Mouse (Mus musculus) lung, postnatal 25 days (tissue): Measurements from ENCODE around the gene Ufc1.
A peak's percentile ranks its signal among the peaks of the same experiment; 100 is the strongest.

Experiments used
- DNase-seq: peaks from one replicate; pipeline ENCODE4 v3.0.0; 2022; ENCODE audit warnings: low spot score

The Ufc1 gene

DNA sequence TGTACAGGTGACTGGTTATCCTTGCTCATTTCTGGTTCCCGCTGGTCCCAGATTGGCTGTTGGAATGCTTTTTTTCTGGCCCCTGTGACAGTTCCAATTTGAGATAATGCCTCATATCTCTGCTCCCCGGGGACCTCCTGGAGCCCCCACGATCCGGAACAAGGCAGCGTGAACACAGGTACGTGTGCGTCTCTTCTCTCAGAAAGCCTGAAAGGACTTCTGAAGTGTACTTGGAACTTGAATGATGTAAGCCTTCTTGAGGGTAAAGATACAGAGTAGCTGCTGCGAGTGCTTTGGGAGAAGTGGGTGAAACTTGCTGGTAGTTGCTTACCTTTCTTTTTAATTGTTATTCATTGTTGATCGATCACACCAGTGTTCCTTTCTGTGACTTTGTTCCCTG, 23.6 kb downstream of the Ufc1 start:
- DNase-seq = peak; percentile 71

DNA sequence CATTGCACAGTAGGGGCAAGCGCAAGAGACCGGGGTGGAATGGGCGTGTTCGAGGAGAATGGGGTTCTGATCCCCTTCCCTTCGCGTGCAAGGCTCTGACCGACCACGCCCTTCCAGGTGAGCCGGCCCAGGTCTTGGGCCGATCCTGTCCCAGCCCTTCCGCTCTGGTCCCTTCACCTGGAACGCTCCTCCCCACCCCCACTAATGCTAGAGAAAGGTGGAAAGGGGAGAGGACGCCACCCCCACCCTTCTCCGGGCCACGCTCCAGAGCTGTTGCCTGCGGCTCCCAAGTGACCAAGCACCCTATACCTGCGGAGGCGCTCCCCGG, 24.3 kb downstream of the Ufc1 start:
- peak; percentile 68 for DNase-seq

DNA sequence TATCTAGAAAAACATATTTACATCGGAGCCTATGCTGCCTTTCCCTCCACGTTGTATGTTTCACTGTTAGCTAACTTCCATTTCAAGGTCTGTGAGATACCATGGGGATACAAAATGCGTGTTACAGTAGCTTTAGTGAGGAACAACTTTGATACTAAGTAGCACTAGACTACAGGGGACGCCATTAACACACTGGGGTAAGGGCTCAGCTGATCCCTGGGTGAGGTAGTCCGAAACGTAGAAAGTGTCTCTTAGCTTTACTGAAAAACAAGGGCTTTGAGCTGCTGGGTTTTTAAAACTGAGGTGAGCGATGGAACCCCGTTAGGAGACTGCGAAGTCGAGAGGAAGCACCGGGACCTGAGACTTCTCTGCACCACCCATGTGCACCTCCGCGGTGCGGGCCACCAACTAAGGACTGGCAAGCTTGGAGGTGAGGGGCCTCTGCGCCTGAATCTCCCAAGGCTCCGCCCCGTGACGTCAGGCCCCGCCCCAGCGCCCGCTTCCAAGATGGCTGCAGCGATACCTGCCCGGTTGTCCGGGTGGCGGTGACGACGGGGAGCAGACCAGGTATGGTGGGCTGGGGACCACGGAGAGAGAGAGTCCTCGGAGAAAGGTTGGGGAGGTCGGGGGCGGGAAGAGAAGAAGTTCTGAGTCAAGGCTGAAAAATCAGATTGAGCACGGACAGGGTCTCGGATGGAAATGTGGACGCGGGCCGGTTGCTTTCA, 24.8 kb downstream of the Ufc1 start, which contains the start of gene B4galt3:
Gene B4galt3 (plus strand): TSS at position 481 of the 725 bp plus-strand sequence.
- DNase-seq = peak; percentile 96

DNA sequence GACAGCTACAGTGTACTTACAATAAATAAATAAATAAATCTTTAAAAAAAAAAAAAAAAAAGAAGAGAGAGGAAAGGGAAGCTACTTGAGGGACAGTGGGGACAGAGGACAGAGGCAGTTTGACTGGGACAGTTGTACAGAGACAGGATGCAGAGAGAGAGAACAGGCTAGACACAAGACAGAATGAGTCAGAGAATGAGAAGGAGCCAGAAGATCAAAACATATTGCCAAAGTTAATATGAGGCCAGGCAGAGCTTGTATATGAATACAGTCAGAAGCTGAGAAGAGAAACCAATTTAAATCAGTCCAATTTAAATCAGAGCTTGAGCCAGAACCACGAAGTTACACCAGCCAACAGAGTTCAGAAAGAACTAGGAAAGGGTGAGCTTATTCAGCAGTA, 26.5 kb downstream of the Ufc1 start:
- no peak for DNase-seq

DNA sequence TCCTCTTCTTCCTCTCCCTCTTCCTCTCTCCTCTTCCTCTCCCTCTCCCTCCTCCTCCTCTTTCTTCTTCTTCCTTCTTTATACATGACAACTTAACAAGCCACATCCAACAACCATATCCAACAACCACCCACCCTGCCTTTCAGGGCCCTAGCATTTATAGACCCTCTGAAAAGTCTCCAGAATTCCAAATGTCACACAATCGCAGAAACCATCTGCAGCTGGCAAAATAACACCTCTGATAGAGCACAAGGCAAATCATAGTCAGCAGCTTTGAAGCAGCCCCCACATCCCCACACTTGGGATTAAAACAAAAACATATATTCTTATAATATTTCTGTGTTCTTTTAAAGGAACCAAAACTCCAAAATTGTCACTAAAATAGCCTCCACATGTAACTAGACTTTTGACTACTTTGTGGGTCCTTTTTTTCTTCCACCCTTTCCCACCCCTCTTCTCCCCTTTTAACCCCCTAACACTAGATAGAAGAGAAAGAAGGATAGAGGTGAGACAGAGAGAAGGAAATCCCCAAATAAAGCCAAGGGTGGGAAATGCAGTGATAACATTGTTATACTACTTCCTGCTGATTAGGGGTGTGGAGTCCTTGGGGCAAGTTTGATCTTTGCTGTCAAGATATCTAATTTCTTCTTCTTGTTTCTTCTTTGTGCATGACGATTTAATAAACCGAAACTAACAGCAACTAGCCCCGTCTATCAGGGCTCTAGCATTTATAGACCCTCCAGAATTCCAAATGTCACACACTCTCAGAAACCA, 28.7 kb downstream of the Ufc1 start:
- DNase-seq = no peak

DNA sequence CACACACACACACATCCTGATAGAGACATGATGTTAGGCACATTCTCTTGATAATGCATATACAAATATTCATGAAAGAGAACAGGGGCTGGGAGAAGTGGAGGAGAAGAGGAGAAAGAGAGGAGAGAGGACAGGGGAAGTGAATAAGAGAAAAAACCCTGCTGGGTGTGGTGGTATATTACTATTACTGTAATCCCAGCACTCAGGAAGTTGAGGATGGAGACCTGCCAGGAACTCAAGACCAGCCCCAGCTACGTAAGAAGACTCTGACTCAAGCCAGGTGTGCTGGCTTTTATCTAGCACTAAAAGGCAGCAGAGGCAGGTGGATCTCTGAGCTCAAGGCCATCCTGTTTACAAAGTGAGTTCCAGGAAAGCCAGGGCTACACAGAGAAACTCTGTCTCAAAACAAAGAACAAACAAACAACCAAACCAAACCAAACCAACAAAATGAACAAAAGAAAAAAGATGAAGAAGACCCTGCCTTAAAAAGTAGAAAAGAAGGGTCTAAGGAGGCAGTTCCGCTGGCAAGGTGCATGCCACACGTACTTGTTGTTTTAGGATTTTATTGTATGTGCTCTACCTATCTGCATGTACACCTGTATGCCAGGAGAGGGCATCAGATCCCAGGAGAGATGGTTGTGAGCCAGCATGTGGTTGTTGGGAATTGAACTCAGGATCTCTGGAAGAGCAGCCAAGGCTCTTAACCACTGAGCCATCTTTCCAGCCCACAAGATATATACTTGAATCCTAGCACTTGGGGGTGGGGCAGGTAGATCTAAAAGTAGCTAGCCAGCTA, 31.0 kb downstream of the Ufc1 start:
- no peak for DNase-seq

DNA sequence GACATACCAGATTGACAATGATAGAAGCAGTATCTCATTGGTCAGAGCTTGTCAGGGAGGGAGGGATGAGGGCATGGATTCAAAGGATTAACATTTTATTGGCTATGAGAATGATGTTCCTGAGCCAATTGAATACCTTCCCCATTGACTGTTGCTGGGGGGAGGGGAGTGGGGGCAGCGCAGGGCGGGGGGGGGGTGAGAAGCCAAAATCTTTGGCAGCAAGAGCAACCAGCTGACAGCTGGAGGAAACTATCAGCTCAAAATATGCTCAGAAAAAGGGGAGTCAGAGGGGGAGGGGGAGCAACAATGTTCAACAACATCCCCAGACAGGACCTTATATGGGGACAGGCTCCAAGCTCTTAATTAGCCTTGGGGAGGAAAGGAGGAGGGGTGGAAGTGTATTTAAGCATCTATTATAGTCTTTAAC, 31.6 kb downstream of the Ufc1 start:
- DNase-seq = peak; percentile 58

DNA sequence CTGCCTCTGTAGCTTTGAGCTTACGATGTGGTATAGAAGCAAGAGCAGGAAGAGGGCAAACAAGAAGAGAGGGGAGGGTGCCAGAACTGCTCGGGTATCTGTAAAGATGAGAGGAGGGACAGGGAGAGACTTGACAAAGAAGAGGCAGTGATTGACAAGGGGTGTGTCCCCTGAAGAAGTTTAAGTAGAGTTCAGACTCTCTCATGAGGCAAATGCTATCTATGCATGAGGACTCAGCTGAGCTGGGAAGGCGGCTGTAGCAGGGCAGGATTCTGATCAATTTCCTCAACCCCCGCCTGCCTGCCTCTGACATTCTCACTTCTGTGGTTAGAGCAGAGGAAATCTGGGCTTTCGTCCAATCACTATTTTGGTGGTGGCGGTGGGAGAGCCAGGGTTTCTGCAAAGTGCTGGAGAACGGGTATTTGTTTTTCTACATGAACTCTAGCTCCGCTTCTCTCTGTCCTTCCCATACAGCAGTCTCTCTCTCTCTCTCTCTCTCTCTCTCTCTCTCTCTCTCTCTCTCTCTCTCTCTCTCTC, 32.2 kb downstream of the Ufc1 start:
- peak; percentile 59 for DNase-seq

DNA sequence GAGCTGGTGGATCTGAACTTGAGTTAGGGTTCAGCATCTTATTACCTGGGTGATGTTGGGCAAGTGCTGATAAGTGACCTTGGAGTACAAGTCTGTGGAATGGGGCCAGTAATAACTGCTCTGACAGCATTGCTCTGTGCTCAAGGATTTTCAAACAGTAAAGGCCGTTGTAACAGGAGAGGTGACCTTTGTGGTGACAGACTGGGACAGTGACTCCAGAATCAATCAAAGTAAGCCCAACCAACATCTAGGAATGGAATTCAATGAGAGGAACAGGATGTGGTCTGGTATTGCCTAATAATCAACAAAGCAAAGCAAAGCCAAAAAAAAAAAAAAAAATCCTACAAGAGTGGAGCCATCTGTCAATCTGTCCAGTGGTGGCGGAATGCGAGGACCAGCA, 34.5 kb downstream of the Ufc1 start:
- DNase-seq = no peak

DNA sequence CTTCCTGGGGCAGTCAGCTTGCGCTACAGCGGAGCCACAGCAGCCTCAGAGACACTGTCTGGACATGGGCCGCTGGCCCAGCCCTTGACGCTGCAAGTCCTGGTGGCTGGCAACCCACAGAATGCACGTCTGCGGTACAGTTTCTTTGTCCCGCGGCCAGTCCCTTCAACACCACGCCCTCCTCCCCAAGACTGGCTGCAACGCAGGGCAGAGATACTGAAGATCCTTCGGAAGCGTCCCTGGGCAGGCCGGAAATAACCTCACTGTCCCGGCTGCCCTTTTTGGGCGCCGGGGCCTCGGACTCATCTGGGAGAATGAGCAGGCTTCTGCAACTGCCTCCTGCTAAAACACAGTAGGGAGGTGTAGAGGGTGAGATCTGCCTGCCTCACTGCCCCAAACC, 35.9 kb downstream of the Ufc1 start:
- DNase-seq = no peak

DNA sequence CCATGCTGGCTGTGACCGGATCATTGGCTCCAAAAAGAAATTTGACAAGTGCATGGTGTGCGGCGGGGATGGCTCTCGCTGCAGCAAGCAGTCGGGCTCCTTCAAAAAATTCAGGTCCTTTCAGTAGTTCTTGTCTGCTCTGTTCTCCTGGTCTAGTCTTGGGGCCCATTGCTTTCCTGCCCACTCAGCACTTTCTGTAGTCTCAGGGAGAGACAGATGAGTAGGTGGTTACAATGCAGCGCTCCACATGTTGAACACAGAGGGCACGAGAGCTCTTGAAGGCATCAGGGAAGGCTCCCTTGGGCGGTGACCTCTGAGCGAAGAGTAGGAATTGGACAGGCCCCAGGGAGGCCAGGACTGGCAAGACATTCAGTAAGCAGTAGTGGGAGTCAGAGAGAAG, 37.0 kb downstream of the Ufc1 start:
- DNase-seq = no peak

DNA sequence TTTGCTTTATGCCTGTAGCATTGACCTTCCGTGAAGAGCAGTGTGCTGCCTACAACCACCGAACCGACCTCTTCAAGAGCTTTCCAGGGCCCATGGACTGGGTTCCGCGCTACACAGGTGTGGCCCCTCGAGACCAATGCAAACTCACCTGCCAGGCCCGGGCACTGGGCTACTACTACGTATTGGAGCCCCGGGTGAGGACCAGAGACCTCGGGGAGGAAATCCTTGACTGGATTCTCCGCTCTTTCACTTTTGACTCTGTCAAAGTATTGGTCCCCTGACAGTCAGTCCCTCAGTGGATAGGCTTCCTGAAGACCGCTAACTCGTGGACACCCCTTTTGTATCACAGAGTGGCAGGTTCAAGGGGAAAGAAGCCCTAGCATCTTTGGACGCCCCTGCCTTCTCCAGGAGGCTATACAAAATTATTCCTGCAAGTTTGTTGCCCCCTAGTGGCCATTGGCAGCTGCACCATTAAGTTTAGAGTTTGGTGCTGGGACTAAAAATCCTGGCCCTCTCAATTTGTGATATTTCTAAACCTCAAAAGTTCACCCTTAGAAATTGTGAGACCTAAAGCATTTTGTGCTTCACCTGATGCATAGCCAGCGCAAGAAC, 37.8 kb downstream of the Ufc1 start:
- DNase-seq = peak; percentile 69

DNA sequence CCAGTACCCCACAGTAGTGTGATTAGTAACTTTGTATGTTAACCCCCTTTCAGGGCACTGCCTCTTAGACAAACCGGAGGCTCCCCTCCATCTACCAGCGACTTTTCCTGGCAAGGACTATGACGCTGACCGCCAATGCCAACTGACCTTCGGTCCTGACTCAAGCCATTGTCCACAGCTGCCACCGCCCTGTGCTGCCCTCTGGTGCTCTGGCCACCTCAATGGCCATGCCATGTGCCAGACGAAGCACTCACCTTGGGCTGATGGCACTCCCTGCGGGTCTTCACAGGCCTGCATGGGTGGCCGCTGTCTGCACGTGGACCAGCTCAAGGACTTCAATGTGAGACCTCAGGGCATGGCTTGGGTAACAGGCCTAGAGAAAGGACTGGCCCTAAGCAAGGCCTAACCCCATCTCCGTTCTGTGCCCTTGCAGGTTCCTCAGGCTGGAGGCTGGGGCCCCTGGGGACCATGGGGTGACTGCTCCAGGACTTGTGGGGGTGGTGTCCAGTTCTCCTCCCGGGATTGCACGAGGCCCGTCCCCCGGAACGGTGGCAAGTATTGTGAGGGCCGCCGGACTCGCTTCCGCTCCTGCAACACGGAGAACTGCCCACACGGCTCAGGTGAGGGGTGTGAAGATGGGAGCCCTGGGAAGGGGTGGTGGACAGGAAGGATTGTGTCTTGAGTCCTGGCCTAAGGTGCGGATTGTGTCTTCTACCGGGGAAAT, 38.6 kb downstream of the Ufc1 start:
- DNase-seq = no peak

DNA sequence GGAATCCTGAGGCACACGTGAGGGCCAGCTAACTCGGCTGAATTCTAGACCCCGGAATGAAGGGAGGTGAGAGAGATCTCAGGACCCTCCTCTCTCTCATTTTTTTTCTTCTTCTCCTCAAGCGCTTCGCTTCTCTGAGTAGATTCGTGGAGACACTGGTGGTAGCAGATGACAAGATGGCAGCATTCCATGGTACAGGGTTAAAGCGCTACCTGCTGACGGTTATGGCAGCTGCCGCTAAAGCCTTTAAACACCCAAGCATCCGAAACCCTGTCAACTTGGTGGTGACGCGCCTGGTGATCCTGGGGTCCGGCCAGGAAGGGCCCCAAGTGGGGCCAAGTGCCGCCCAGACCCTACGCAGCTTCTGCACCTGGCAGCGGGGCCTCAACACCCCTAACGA, 42.4 kb downstream of the Ufc1 start:
- no peak for DNase-seq

DNA sequence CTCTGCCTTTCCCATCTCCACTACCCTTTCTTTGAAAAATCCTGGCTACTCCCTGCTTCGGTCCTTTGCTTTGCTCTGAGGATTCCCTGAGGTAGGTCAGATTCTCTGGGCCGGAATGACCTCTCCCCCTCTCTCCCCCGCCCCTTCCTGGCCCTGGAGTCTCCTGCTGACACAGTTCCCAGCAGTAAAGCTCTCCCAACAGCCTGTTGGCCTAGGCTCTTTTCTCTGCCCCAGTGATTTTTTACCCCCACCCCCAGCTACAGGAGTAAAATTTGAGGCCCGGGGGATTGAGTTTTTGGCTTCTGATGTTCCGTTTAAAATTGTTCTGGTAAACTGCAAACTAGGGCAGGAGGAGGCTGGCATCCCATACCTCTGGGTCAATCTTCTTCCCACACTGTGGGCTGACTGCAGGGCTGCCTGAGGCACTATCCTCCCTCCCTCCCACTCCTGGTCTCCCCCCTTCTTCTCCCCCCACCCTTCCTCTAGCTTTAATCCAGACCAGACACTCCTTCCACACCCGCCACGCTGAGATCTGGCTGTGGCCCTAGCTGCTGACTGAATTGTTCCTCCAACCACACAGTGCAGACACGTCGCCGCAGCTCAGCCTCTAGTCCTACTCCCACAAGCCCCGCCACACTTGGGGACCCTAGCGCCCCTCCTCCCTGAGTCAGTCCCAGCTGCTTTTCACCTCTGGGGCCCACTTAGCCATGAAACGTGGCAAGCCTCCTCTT, 43.1 kb downstream of the Ufc1 start:
- no peak for DNase-seq

DNA sequence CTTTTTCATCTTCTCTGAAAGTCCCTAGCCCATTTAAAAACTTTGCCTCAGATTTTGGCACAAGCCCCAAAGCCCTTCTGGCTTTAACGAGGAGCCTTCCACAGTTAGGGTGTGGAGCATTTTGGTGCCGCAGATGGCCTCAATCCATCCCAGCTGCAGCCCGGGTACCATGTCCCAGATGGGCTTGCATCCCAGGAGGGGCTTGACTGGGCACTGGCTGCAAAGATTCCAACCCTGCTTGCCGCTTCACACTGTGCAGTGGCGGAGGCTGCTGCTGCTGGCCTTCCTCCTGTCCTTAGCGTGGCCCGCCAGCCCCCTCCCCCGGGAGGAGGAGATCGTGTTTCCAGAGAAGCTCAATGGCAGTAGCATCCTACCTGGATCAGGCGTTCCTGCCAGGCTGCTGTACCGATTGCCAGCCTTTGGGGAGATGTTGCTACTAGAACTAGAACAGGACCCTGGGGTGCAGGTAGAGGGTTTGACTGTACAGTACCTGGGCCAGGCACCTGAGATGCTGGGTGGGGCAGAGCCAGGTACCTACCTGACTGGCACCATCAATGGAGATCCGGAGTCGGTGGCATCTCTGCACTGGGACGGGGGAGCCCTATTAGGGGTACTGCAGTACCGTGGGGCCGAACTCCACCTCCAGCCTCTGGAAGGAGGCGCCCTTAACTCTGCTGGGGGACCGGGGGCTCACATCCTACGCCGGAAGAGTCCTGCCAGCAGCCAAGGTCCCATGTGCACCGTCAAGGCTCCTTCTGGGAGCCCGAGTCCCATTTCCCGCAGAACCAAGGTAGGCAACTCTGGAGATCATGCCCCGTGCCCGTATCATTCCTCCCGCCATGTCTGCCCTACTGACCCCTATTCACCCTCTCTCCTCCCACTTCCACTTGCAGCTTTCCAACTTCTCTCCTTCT, 43.9 kb downstream of the Ufc1 start, which contains the start of gene Ndufs2:
Gene Ndufs2 (minus strand): TSS at position 709 of the 914 bp plus-strand sequence.
- no peak for DNase-seq

DNA sequence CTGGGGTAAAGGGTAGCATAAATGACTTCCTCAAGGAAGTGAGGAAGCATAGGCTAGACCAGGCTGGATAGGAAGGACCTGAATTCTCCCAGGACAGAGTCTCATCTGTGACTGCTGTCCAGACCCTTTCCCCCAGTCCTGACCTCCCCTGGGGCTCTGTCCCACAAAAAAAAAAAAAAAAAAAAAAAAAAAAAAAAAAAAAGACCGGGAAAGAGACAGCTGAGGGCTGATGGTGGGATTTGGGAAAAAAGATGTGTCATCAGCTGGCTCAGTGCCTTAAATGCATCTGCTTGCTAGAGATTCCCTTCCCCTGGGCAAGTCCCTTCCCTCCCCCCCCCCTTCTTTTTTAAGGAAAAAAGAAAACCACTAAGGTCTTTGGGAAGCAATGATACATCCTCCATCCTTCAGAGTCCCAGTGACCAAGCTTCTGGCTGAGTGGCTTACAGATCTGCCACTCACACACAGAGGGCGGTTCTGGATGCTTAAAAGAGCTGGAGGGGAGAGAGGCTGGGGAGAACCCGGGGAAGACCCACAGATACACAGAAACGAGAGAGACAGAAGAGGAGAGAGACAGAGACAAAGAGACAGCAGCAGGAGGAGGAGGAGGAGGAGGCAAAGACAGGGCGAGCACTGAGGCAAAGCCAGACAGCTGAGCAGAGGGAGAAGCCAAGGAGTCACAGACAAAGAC, 44.8 kb downstream of the Ufc1 start, which contains the start of gene Adamts4:
Gene Adamts4 (plus strand): TSS at position 509 of the 688 bp plus-strand sequence.
- no peak for DNase-seq

DNA sequence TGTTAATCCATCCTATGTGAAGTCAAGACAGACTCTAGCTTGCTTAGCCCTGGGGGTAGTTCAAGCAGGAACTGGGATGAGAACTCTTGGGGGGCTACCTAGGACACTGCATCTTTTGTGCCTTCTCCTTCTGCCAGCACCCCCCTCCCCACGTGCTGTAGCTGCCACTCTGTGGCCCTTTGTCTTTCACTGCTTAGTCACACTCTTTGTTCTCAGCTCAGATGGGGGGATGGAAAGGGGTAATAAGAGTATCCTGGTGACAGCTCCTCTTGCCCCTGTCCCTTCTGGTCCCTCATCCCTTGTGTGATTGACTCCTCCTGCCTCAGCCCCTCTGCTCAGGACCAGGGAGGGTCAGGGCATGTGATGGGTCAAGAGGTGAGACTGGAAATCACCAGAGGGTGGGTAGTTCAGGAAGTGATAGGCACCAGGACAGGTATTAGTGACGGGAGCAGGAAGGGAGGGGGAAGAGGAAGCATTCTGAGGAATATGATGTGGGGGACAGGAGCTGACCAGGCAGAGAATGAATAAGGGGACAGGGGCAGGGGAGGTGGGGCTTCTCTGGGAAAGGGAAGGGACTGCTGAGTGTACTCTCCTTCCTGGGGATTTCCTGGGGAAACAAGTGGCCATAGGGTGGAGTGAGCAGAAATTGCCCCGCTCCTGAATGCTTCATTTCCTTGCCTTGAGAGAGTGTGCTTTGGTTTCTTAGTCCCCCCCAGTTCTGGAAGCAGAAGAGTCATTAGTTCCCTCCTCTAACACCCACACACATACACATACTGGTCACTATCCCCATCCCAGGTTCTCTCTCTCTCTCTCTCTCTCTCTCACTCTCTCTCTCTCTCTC, 46.2 kb downstream of the Ufc1 start:
- DNase-seq = no peak
